Mouse (Mus musculus): ENCODE results near the gene Fzd2. TPM values are rescaled to one million over a fixed set of nuclear protein-coding genes. Genes with fewer than 3 reads are reported as not detected.

The Fzd2 gene
- polyA plus RNA-seq, 1 experiment from 2014 or later: 15.1 TPM

DNA sequence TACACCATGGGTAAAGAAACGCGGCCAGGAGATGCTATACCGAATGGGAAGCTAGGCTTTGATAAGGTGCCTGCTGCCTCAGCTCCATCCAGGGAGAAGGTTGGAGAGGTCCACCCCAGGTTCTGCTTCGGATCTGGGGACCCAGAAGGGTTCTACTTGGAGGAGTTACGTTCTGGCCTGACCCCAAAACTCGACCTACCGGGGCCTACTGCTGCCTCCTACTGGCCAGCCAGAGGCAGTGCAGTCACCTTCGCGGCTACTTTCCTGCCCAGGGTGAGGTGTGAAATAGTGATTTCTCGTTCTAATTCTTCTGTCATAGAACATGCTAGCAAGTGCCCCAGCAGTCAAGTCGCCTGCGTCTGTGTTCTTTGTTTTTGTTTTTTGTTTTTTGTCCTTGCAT, 36.0 kb upstream of the Fzd2 start:
- Histone ChIP-seq H3K9me3 (replicated peaks) (no peaks in the 10 kb centered on the region), H3K4me1 (replicated peaks) (0 out of 2 replicates have a peak, but pooled peaks cover 2% of the 10 kb centered on the region), H3K27ac (no peak overlapping the region), H3K36me3 (no peaks in the 10 kb centered on the region), H3K27me3 (no peaks in the 10 kb centered on the region), H3K4me2 (no peak overlapping the region), H3K4me3 (no peak overlapping the region), H3K9ac (no peak overlapping the region)
- WGBS: 75% methylated on average over 12 of the region's 12 CpGs
- no peak for ATAC-seq (replicated peaks; ENCODE audit: insufficient number of reproducible peaks, insufficient read depth, low FRiP score, low read depth)

DNA sequence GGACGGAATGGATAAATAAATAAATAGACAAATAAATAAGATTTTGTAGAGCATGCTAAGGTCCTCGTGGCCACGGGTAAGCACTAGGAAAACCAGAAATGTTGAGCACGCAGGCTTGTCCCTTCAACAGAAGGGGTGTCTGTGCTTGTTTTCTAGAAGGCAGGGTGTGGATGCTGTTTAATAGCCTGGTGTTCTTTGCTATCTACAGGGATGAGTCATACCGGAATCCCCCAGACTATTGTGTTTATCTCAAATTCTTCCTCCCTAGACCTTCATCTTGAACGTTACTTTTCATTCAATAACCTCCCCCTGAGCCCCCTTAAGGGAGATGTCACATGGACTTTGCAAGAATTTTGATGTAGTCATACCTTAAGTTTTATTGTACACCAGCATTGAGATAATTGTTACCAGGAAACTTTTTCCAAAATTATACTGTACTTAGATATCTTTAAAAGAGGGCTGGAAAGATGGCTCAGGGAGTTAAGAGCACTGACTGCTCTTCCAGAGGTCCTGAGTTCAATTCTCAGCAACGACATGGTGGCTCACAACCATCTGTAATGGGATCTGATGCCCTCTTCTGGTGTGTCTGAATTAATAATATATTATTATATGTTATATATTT, 35.3 kb upstream of the Fzd2 start:
- no peak for ATAC-seq (replicated peaks; ENCODE audit: insufficient number of reproducible peaks, insufficient read depth, low FRiP score, low read depth)
- Histone ChIP-seq H3K4me3 (no peak overlapping the region), H3K9me3 (replicated peaks) (no peaks in the 10 kb centered on the region), H3K36me3 (no peaks in the 10 kb centered on the region), H3K4me1 (replicated peaks) (0 out of 2 replicates have a peak, but pooled peaks cover 2% of the 10 kb centered on the region), H3K9ac (no peak overlapping the region), H3K27me3 (no peaks in the 10 kb centered on the region), H3K4me2 (no peak overlapping the region), H3K27ac (no peak overlapping the region)
- WGBS: 51% methylated on average over 7 of the region's 7 CpGs

DNA sequence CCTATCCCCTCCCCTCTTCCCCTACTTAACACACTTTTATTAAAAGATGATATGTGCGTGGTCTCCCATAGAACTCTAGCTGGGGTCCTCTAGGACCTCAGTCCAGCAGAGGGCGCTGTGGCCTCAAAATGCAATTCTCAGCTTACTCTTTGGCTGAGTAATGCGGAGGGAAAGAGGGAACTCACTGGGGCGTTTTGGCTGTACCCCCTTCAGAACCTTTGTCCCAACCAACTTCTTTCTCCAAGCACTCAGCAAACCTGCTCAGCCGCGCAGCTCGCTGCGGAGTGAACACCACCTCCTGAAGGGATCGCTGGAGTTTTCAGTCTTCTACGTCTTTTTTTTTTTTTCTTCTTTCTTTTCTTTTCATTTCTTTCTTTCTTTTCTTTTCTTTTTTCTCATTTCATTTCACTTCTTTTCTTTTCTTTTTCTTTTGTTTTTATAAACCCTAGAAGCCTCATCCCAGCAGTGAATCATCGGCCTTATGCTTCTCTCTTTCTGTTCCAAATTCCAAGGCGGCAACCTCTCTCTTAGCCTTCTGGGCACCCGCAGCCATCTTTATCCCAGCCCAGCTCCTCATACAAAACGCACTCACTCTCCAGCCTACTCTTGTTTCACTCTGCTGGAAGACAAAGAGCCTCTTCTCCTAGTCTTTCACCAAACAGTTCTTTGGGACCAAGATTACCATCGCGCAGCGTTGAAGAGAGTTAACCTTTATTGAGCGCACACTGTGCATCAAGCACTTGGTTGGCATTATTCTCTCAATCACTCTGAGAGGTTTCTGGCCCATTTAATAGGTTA, 31.1 kb upstream of the Fzd2 start:
- Histone ChIP-seq H3K36me3 (no peaks in the 10 kb centered on the region), H3K27me3 (no peaks in the 10 kb centered on the region), H3K27ac (0 out of 2 replicates have a peak overlapping the region, but pooled peaks have one; percentile 53), H3K4me2 (peak overlapping the region; percentile 76), H3K9me3 (replicated peaks) (no peaks in the 10 kb centered on the region), H3K9ac (peak overlapping the region; percentile 65), H3K4me1 (replicated peaks) (peaks cover 10% of the 10 kb centered on the region), H3K4me3 (peak overlapping the region; percentile 57)
- WGBS: 15% methylated on average over 18 of the region's 18 CpGs
- peak; percentile 59 for ATAC-seq (replicated peaks; ENCODE audit: insufficient number of reproducible peaks, insufficient read depth, low FRiP score, low read depth)

DNA sequence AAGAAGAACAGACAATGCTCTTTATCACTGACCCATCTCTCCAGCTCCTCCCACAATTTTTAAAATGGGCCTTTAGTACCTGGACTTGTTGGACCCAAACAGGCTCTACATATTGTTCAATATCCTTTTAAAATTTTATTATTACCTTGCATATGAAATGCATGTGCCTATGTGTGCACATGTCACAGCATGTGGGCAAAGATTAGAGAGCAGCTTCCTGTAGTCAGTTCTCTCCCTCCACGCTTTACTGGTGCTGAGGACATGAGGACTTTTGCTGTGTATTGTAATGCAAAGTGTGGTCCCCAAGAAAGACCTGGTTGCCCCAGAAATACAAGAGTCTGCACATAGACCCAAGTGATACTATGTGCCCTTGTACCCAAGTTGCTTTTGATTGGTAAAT, 29.2 kb upstream of the Fzd2 start:
- peaks cover 27% of the 10 kb centered on the region for H3K4me1 ChIP-seq (replicated peaks)
- H3K36me3 ChIP-seq: no peaks in the 10 kb centered on the region
- ATAC-seq (replicated peaks; ENCODE audit: insufficient number of reproducible peaks, insufficient read depth, low FRiP score, low read depth): no peak
- WGBS: 77% methylated on average over 1 of the region's 1 CpGs
- H3K27ac ChIP-seq: no peak overlapping the region
- H3K9me3 ChIP-seq (replicated peaks): no peaks in the 10 kb centered on the region
- H3K4me2 ChIP-seq: no peak overlapping the region
- H3K27me3 ChIP-seq: no peaks in the 10 kb centered on the region
- H3K4me3 ChIP-seq: no peak overlapping the region
- no peak overlapping the region for H3K9ac ChIP-seq

DNA sequence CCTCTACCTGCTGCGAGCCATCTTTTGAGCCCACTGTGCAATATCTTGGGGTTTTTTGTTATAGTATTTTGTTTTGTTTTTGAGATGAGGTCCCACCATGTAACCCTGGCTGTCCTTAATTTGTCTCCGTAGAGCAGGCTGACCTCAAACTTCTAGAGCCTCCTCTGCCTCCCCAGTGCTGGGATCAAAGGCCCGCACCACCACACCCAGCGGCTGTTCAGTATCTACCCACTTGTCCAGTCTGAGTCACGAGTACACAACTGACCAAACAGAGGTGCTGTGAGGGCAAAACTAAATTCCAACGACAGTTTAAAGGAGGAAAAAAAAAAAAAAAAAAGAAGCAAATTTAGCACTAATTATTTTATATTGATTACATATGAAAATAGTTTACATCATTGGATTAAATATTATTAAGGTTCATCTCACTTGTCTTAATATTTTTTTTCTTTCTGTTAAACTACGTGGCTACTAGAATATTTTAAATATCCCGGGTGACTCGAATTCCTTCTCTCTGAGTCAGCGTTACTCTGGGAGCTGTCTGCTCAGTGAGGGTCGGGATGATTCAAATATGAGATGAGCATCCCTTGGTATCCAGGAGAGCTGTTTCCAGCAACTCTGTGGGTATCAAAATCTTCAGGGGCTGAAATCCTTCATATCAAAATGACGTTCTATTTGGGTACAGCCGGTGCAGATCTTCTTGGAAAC, 28.0 kb upstream of the Fzd2 start:
- no peak overlapping the region for H3K4me2 ChIP-seq
- no peak overlapping the region for H3K27ac ChIP-seq
- H3K4me3 ChIP-seq: no peak overlapping the region
- no peak for ATAC-seq (replicated peaks; ENCODE audit: insufficient number of reproducible peaks, insufficient read depth, low FRiP score, low read depth)
- H3K9ac ChIP-seq: no peak overlapping the region
- H3K36me3 ChIP-seq: no peaks in the 10 kb centered on the region
- H3K9me3 ChIP-seq (replicated peaks): no peaks in the 10 kb centered on the region
- no peaks in the 10 kb centered on the region for H3K27me3 ChIP-seq
- peaks cover 33% of the 10 kb centered on the region for H3K4me1 ChIP-seq (replicated peaks)
- 34% methylated on average over 13 of the region's 13 CpGs for WGBS

DNA sequence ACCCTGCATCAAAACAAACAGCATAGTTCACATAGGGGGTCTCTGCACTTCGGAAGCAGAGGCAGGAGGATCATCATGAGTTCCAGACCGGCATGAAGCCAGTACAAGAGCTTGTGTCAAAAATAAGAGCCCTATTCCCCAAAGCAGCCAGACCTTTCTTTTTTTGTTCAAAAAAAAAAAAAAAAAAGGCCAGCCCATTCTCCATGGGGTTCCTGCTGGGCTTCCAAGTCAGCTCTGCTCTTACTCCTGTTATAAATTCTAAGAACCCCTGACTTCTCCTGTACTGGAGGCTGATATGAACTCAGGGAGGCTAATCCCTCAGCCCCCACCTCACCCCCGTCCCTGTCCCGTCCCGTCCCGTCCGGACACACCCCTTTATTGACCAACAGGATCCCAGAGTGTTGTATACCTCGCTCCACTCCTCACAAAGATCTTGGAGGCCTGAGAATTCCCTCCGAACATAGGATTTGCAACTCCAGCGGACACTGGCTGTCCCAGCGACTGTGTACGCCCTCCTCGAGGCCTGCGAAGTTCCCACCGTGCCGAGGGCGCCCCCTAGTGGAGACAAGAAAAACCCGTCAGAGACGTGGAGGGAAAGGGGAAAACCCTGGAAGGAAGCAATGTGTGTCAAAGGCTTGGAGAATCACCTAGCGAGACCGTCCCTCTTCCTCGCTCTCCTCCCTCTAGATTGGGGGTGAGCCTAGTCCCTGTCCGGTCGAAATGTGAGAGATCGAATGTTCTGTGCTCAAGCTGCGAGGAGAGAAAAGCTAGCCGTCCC, 25.7 kb upstream of the Fzd2 start:
- Histone ChIP-seq H3K36me3 (no peaks in the 10 kb centered on the region), H3K9ac (0 out of 2 replicates have a peak overlapping the region, but pooled peaks have one; percentile 37), H3K9me3 (replicated peaks) (no peaks in the 10 kb centered on the region), H3K4me3 (peak overlapping the region; percentile 41), H3K27ac (peak overlapping the region; percentile 83), H3K4me1 (replicated peaks) (peaks cover 52% of the 10 kb centered on the region), H3K27me3 (no peaks in the 10 kb centered on the region), H3K4me2 (peak overlapping the region; percentile 62)
- ATAC-seq (replicated peaks; ENCODE audit: insufficient number of reproducible peaks, insufficient read depth, low FRiP score, low read depth): peak; percentile 29; the same call in 1 of the 2 replicates
- WGBS: 9% methylated on average over 25 of the region's 27 CpGs

DNA sequence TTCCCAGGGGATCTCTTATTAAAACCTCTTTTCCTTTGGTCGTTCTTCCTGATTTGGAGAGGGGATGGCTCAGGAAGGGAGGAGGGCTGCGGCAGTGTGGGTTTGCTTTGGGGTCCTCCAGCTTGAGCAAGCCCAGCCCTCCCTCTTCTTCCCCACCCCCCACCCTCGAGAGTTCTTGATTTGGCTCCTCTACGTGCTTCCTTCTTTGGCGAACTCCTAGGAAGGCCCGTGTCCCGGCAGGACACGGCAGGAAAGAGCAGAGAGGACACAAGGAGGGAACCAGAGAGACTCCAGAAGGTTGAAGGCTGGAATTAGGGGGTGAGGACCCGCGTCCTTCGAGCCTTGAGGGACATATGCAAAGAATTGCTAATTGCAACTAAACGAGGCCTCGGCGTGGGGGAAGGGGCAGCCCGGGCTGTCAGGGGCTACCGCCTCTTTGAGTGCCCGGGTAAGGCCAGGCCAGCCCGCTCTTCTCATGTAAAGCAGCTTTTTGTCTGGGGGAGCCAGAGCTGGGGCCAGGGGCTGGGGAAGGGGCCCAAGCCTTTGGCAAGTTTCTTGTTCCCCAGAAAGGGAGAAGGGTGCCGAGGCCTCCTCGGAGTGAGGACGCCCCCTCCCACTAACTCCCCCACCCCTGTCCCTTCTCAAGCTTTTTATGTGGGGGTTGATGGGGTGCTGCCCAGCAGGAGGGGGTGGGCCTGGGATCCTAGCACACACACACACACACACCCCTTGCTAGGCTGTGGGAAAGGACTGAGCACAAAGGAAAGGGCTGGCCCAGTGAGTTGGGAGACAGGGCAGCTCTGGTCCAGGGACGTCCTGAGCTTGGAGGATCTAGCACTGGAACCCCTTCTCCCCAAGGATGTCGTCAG, 24.8 kb upstream of the Fzd2 start, which contains the start of gene Gm11627:
Gm11627 (minus strand) TSS at position 297 of the 869 bp plus-strand sequence.
- H3K36me3 ChIP-seq: no peaks in the 10 kb centered on the region
- 18% methylated on average over 22 of the region's 23 CpGs for WGBS
- H3K27me3 ChIP-seq: no peaks in the 10 kb centered on the region
- peak within 1 kb of the TSS; percentile 41 for H3K4me3 ChIP-seq
- H3K27ac ChIP-seq: peak within 1 kb of the TSS; percentile 83
- H3K4me2 ChIP-seq: peak within 1 kb of the TSS; percentile 62
- ATAC-seq (replicated peaks; ENCODE audit: insufficient number of reproducible peaks, insufficient read depth, low FRiP score, low read depth): peak; percentile 16; the same call in 1 of the 2 replicates
- H3K9me3 ChIP-seq (replicated peaks): no peaks in the 10 kb centered on the region
- peak within 1 kb of the TSS; percentile 37 for H3K9ac ChIP-seq
- peaks cover 52% of the 10 kb centered on the region for H3K4me1 ChIP-seq (replicated peaks)

DNA sequence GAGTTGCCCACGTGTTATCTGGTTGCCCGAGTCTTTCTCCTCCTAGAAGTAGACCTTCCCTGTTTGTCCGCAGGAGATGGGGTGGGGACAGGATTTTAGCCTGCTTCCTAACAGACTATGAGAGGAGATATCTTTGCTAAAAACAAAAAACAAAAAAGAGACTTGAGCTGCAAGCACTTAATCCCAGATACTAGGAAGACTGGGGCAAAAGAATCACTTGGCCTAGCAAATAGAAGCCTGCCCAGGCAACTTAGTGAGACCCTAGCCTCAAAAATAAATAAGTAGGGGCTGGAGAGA, 24.2 kb upstream of the Fzd2 start:
- no peak for ATAC-seq (replicated peaks; ENCODE audit: insufficient number of reproducible peaks, insufficient read depth, low FRiP score, low read depth)
- H3K4me3 ChIP-seq: peak overlapping the region; percentile 41
- peaks cover 52% of the 10 kb centered on the region for H3K4me1 ChIP-seq (replicated peaks)
- no peaks in the 10 kb centered on the region for H3K27me3 ChIP-seq
- peak overlapping the region; percentile 62 for H3K4me2 ChIP-seq
- no peaks in the 10 kb centered on the region for H3K36me3 ChIP-seq
- peak overlapping the region; percentile 37 for H3K9ac ChIP-seq
- peak overlapping the region; percentile 83 for H3K27ac ChIP-seq
- no peaks in the 10 kb centered on the region for H3K9me3 ChIP-seq (replicated peaks)
- WGBS: 59% methylated on average over 3 of the region's 3 CpGs

DNA sequence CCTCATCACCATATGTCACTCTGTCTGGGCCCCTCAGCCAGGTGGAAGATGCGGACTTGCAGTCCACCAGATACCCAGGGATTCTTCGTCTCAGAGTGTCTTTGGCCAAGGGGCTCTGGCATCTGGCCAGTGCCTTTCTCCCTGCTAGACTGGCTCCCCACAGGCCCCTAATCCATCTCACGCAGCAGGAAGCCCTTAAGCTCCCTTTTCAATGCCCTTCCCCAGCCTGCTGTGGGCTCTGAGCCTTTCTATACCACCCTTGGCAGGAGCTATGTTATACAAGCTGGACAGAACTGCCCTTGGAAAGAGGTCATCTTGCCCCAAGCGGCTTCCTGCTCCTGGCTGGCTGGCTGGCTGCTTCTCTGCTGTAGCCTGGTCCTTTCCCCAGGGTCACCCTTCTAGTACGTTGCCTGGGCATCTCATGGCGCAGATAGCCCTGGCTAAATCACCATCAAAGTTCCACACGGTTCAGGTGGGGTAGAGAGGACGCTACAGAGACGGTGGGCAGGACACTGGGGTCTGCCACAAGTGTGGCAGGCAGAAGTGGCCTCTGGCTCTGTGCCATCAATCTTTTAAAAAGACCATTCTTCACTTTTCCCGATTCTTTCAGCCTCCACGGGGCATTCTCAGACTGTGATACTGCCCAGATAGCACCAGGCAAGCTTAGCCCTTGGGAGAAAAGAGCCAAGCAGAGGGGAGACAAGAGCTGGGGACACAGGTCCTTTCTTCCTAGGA, 22.7 kb upstream of the Fzd2 start:
- Histone ChIP-seq H3K4me3 (no peak overlapping the region), H3K9me3 (replicated peaks) (no peaks in the 10 kb centered on the region), H3K36me3 (no peaks in the 10 kb centered on the region), H3K27ac (peak overlapping the region; percentile 82), H3K27me3 (no peaks in the 10 kb centered on the region), H3K4me2 (0 out of 2 replicates have a peak overlapping the region, but pooled peaks have one; percentile 7), H3K9ac (peak overlapping the region; percentile 32; the same call in 1 of the 2 replicates), H3K4me1 (replicated peaks) (peaks cover 48% of the 10 kb centered on the region)
- WGBS: 23% methylated on average over 11 of the region's 11 CpGs
- no peak; the same call in 1 of the 2 replicates for ATAC-seq (replicated peaks; ENCODE audit: insufficient number of reproducible peaks, insufficient read depth, low FRiP score, low read depth)

Data from heart, embryonic 15.5 days (tissue).